Mouse (Mus musculus) ES-Bruce4 (cell line): ENCODE results near the gene Sbk3. TPM values are rescaled to one million over a fixed set of nuclear protein-coding genes. Genes with fewer than 3 reads are reported as not detected.

ENCODE experiments used
- H3K27ac ChIP-seq: 2 replicates; pipeline ENCODE4 v1.5.1; 2012; ENCODE audit warnings: low read length, inconsistent platforms; ENCODE audit not compliant: insufficient read depth
- H3K27me3 ChIP-seq: 2 replicates; pipeline ENCODE4 v1.6.1; 2012; ENCODE audit warnings: mild to moderate bottlenecking, low read length, inconsistent platforms; ENCODE audit not compliant: control insufficient read depth, poor library complexity, insufficient read depth, severe bottlenecking
- H3K36me3 ChIP-seq: 2 replicates; pipeline ENCODE4 v1.6.1; 2012; ENCODE audit warnings: inconsistent platforms, mild to moderate bottlenecking, low read length, moderate library complexity; ENCODE audit not compliant: control insufficient read depth, poor library complexity, insufficient read depth, severe bottlenecking
- H3K4me1 ChIP-seq: one replicate; pipeline ENCODE4 v1.8.1; 2011; ENCODE audit warnings: low read length; ENCODE audit not compliant: control insufficient read depth, insufficient read depth
- H3K4me3 ChIP-seq: 2 replicates; pipeline ENCODE4 v1.5.1; 2011; ENCODE audit warnings: low read depth, mild to moderate bottlenecking, low read length
- H3K9ac ChIP-seq: 2 replicates; pipeline ENCODE4 v1.6.1; 2012; ENCODE audit warnings: low read depth, mild to moderate bottlenecking, inconsistent platforms; ENCODE audit not compliant: poor library complexity, severe bottlenecking
- H3K9me3 ChIP-seq: replicated peaks from 2 replicates; pipeline ENCODE4 v1.6.1; 2012; ENCODE audit warnings: mild to moderate bottlenecking, low read length, inconsistent platforms; ENCODE audit not compliant: control insufficient read depth, poor library complexity, insufficient read depth, severe bottlenecking
- CTCF ChIP-seq: IDR thresholded peaks from one replicate; pipeline ENCODE4 v1.8.1; 2011; ENCODE audit warnings: low read depth, low read length
- EP300 ChIP-seq: IDR thresholded peaks from 2 replicates; pipeline ENCODE4 v1.6.1; 2011; ENCODE audit warnings: low read depth, low read length; ENCODE audit not compliant: insufficient read depth
- POLR2A ChIP-seq: IDR thresholded peaks from one replicate; pipeline ENCODE4 v1.8.1; 2011; ENCODE audit warnings: low read length; ENCODE audit not compliant: insufficient read depth
- polyA plus RNA-seq: library from polyadenylated mRNA; stranded (reverse); fragments of >200 nt; gene quantifications from 2 replicates; pipeline ENCODE4 v1.2.4, GENCODE M21; 2011; ENCODE audit warnings: low read depth; ENCODE audit not compliant: missing spikeins, insufficient read depth, insufficient read length

Gene Sbk3
- polyA plus RNA-seq, 1 experiment = 0.25 TPM

DNA sequence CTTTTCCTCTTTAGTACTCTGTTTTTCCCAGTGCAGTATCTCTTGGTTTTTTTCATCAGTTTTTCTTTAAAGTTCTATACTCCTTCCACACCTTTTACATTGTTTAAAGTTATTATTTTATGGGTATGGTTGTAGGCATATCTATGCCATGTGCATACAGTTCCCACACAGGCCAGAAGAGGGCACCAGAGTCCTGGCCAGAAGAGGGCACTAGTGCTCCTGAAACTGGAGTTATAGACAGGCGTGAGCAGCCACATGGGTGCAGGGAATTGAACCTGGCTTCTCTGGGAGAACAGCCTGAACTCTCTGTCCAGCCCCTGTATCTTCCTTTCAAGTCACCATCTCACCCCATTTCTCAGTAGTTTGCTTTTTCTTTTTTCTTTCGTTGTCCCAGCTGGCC is 32.5 kb downstream of the Sbk3 start:
- TF ChIP-seq POLR2A (no peak), CTCF (peak; percentile 99), EP300 (0 out of 2 replicates have a peak, but pooled peaks have one; percentile 13)
- Histone ChIP-seq H3K27me3 (no peaks in the 10 kb centered on the region), H3K27ac (no peak overlapping the region), H3K36me3 (no peaks in the 10 kb centered on the region), H3K4me1 (no peaks in the 10 kb centered on the region), H3K9ac (no peak overlapping the region), H3K9me3 (no peaks in the 10 kb centered on the region), H3K4me3 (no peak overlapping the region)

DNA sequence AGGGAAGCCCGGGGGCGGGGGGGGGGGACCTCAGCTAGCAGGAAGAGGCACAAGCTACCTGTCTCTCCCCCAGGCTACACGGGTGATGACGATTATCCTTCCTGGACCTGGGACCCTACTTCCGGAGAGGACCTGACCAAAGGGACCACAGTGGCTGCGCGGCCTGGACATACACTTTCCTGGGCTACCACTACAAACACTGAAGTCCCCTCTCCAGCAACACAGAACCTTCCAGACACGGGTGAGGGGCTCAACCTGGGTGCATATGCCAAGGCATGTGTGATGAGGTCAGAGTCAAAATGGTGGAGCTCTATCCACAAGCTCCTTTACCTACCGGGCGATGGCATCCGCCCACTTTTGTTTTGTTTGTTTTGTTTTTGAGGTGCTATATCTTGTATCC is 33.6 kb downstream of the Sbk3 start:
- no peak overlapping the region for H3K9ac ChIP-seq
- no peaks in the 10 kb centered on the region for H3K4me1 ChIP-seq

DNA sequence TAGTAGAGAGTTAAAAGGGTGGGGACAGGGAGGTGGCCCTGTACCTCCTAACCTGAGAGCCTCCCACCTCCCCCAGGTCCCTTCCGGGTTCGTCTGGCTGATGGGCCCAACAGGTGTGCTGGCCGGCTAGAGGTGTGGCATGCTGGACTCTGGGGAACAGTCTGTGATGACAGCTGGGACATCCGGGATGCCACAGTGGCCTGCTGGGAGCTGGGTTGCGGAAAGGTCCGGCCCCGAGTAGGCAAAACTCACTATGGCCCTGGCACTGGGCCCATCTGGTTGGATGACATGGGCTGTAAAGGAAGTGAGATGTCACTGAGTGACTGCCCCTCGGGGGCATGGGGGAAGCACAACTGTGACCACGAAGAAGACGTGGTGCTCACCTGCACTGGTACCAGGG is 34.1 kb downstream of the Sbk3 start:
- Histone ChIP-seq H3K9me3 (no peaks in the 10 kb centered on the region), H3K9ac (no peak overlapping the region), H3K4me3 (no peak overlapping the region), H3K27ac (no peak overlapping the region), H3K36me3 (no peaks in the 10 kb centered on the region), H3K4me1 (no peaks in the 10 kb centered on the region), H3K27me3 (no peaks in the 10 kb centered on the region)
- TF ChIP-seq POLR2A = no peak
- TF ChIP-seq EP300 = no peak
- no peak for TF ChIP-seq CTCF

More for the DNA sequence above, 33.6 kb downstream of the Sbk3 start:
- Histone ChIP-seq H3K4me3 (no peak overlapping the region), H3K27ac (no peak overlapping the region), H3K36me3 (no peaks in the 10 kb centered on the region), H3K27me3 (no peaks in the 10 kb centered on the region), H3K9me3 (no peaks in the 10 kb centered on the region)
- TF ChIP-seq POLR2A = no peak
- TF ChIP-seq CTCF = no peak
- no peak for TF ChIP-seq EP300

DNA sequence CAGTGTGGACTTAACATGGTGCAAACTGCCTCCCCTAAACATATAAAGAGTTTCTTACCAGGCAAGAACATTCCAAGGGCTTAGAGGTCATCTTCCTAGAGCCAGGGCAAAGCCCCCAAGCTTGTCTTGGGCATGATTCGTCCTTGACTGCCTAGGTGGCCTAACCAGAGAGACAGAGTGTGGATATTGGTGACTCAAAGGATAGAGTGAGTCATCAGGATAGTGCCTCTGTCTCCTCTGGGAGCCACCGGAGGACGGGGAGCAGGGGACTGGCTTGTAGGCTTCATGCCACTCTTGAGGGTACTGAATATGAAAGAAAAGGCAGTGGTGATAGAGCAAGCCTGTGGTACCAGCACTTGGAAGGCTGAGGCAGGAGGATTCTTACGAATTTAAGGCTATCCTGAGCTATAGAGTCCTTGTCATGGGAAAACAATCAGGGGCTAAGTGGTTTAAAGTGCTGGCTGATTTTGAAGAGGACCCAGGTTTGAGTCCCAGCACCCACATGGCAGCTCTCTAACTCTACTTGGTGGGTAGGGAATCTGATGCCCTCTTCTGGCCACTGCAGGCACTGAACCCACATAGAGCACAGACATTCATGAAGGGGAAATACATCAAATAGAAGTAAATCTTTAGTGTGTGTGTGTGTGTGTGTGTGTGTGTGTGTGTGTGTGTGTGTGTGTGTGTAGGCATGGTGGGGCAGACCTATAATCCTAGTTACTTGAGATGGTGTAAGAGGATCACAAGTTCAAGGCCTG is 36.6 kb downstream of the Sbk3 start:
- no peak overlapping the region for H3K4me3 ChIP-seq
- TF ChIP-seq POLR2A (no peak), EP300 (no peak), CTCF (peak; percentile 40)
- H3K27ac ChIP-seq = no peak overlapping the region
- no peaks in the 10 kb centered on the region for H3K27me3 ChIP-seq
- H3K9ac ChIP-seq = no peak overlapping the region
- H3K4me1 ChIP-seq = no peaks in the 10 kb centered on the region
- no peaks in the 10 kb centered on the region for H3K9me3 ChIP-seq
- H3K36me3 ChIP-seq = no peaks in the 10 kb centered on the region

DNA sequence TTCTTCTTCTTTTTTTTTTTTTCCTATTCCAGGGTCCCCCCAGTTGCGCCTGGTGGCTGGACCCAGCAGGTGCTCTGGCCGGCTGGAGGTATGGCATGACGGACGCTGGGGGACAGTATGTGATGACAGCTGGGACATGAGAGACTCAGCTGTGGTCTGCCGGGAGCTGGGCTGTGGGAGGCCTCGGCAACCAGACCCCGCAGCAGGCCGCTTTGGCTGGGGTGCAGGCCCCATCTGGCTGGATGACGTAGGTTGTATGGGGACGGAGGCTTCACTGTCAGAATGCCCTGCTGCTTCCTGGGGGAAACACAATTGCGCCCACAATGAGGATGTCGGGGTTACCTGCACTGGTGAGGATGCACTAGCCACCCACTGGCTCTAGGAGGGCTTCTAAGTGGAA is 37.9 kb downstream of the Sbk3 start:
- Histone ChIP-seq H3K4me1 (no peaks in the 10 kb centered on the region), H3K4me3 (no peak overlapping the region), H3K27ac (no peak overlapping the region), H3K27me3 (no peaks in the 10 kb centered on the region), H3K9me3 (no peaks in the 10 kb centered on the region), H3K36me3 (no peaks in the 10 kb centered on the region), H3K9ac (no peak overlapping the region)
- TF ChIP-seq POLR2A (no peak), CTCF (no peak), EP300 (no peak)

DNA sequence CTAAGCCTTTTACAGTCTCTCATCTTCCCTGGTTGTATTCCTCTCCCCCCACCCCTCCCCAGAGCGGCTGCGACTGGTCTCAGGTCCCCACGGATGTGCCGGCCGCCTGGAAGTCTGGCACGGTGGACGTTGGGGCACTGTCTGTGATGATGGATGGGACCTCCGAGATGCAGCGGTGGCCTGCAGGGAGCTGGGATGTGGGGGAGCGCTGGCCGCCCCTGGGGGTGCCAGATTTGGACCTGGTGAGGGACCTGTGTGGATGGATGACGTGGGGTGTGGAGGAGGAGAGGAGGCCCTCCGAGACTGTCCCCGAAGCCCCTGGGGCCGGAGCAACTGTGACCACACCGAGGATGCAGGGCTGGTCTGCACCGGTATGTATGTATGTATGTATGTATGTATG is 42.6 kb downstream of the Sbk3 start:
- no peak overlapping the region for H3K4me3 ChIP-seq
- no peak overlapping the region for H3K27ac ChIP-seq
- no peaks in the 10 kb centered on the region for H3K36me3 ChIP-seq
- H3K9ac ChIP-seq = no peak overlapping the region
- H3K27me3 ChIP-seq = no peaks in the 10 kb centered on the region
- no peak for TF ChIP-seq CTCF
- TF ChIP-seq EP300 = no peak
- TF ChIP-seq POLR2A = no peak
- H3K4me1 ChIP-seq = no peaks in the 10 kb centered on the region
- no peaks in the 10 kb centered on the region for H3K9me3 ChIP-seq
